Mouse (Mus musculus) intestine, embryonic 14.5 days (tissue): ENCODE results near the gene Nup210. TPM values are rescaled to one million over a fixed set of nuclear protein-coding genes. Genes with fewer than 3 reads are reported as not detected.

ENCODE experiments used
- ATAC-seq: fragments of 200-750 bp; cut with Nextera tagmentation; replicated peaks from 2 replicates; pipeline ENCODE4 v1.8.0; 2017; ENCODE audit warnings: low read depth, moderate number of reproducible peaks, moderate TSS enrichment, moderate library complexity; ENCODE audit not compliant: low FRiP score, low TSS enrichment
- DNase-seq: peaks from one replicate; pipeline ENCODE4 v3.0.0-alpha.2; 2018; ENCODE audit warnings: low spot score
- H3K27ac ChIP-seq: fragments of 300-500 bp; sonication (generic); 2 replicates; pipeline ENCODE4 v1.5.1; 2014; ENCODE audit warnings: low read depth, mild to moderate bottlenecking, control low read depth
- H3K27me3 ChIP-seq: fragments of 300-500 bp; sonication (generic); replicated peaks from 2 replicates; pipeline ENCODE4 v1.6.1; 2014; ENCODE audit warnings: low read length, control low read depth; ENCODE audit not compliant: control insufficient read depth, insufficient read depth
- H3K36me3 ChIP-seq: fragments of 300-500 bp; sonication (generic); 2 replicates; pipeline ENCODE4 v1.6.1; 2014; ENCODE audit warnings: low read length, control low read depth; ENCODE audit not compliant: control insufficient read depth, insufficient read depth
- H3K4me1 ChIP-seq: fragments of 300-500 bp; sonication (generic); replicated peaks from 2 replicates; pipeline ENCODE4 v1.6.1; 2014; ENCODE audit warnings: low read length, control low read depth, mixed read lengths; ENCODE audit not compliant: control insufficient read depth, insufficient read depth
- H3K4me2 ChIP-seq: fragments of 300-500 bp; sonication (generic); 2 replicates; pipeline ENCODE4 v1.6.1; 2014; ENCODE audit warnings: low read length
- H3K4me3 ChIP-seq: fragments of 300-500 bp; sonication (generic); 2 replicates; pipeline ENCODE4 v1.5.1; 2014; ENCODE audit warnings: low read depth, low read length, control low read depth, mixed read lengths
- H3K9ac ChIP-seq: fragments of 300-500 bp; sonication (generic); 2 replicates; pipeline ENCODE4 v1.6.1; 2014; ENCODE audit warnings: mild to moderate bottlenecking, low read length
- H3K9me3 ChIP-seq: fragments of 300-500 bp; sonication (generic); 2 replicates; pipeline ENCODE4 v1.6.1; 2016; ENCODE audit warnings: low read length, control low read depth; ENCODE audit not compliant: control insufficient read depth
- WGBS: fragments of 180-500 bp; shearing (Covaris S2); extraction: QIAGEN DNeasy Blood & Tissue Kit; methylation state at CpG from one replicate; pipeline ENCODE4 v1.1.7; 2014; 5-methylcytosine and 5-hydroxymethylcytosine counted together
- polyA plus RNA-seq: library from polyadenylated mRNA; unstranded; fragments of >200 nt; fragmentation: Nextera tagmentation; extraction: Ambion mirVana; gene quantifications from 2 replicates; pipeline ENCODE4 v1.2.1, GENCODE M21; 2014

Nup210 gene
- polyA plus RNA-seq, 1 experiment from 2014 or later = 24.7 TPM

DNA sequence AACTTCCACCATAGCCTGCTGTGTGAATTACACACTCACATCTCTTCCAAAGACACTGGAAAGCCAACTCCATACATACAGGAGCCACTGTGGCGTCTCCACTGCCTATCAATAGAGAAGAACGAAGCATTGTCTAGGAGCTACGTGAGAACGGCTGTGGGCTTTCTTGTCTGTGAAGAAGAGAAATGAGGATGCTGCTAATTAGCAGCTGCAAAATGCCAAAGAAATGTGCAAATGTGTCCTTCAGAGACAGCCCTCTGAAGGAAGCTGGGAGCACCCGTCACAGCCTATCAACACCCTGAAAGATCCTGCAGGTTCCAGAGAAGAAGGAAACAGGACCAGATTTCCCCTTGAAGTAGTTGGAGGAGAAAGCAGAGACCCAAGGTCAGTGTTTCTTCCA lies 69.2 kb downstream of the Nup210 start:
- H3K27me3 ChIP-seq = no peaks in the 10 kb centered on the region
- ATAC-seq = no peak
- H3K36me3 ChIP-seq = no peaks in the 10 kb centered on the region
- H3K9ac ChIP-seq = no peak overlapping the region
- H3K4me1 ChIP-seq = peaks cover 5% of the 10 kb centered on the region
- no peak for DNase-seq
- no peak overlapping the region for H3K27ac ChIP-seq
- 82% methylated on average over 5 of the region's 5 CpGs for WGBS
- no peak overlapping the region for H3K4me3 ChIP-seq
- H3K4me2 ChIP-seq = no peak overlapping the region
- no peaks in the 10 kb centered on the region for H3K9me3 ChIP-seq

DNA sequence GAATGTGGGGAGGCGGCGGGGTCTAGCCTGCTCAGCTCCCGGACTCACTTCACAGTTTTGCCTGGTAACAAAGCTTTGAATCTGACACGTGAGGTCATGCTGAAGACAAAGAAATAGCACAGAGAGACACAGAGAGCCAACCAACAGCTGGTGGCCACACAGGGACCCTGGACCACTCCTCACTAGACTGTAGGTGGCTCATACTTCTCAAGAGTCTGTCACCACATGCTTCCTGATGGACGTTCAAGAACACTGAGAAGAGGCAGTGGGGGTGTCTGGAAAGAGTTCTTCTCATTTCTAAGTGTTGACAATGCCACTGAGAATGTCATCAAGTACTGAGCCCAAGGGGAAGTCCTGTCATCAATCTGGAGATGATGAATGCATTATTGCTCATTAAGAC lies 70.4 kb downstream of the Nup210 start:
- DNase-seq (no peak), ATAC-seq (no peak)
- Histone ChIP-seq H3K4me3 (no peak overlapping the region), H3K4me1 (peaks cover 5% of the 10 kb centered on the region), H3K27me3 (no peaks in the 10 kb centered on the region), H3K27ac (no peak overlapping the region), H3K9me3 (no peaks in the 10 kb centered on the region), H3K36me3 (no peaks in the 10 kb centered on the region), H3K9ac (no peak overlapping the region), H3K4me2 (no peak overlapping the region)
- 83% methylated on average over 5 of the region's 5 CpGs for whole genome bisulfite sequencing

- Histone ChIP-seq H3K4me3 (no peak overlapping the region), H3K27me3 (no peaks in the 10 kb centered on the region), H3K9me3 (no peaks in the 10 kb centered on the region), H3K27ac (no peak overlapping the region), H3K9ac (no peak overlapping the region), H3K36me3 (no peaks in the 10 kb centered on the region), H3K4me1 (peaks cover 5% of the 10 kb centered on the region), H3K4me2 (no peak overlapping the region)
- ATAC-seq (peak; percentile 74), DNase-seq (no peak)
- 33% methylated on average over 6 of the region's 6 CpGs for WGBS
Measured at GRCm38 (mm10) chr6:91044628-91045331, 71.8 kb downstream of the Nup210 start.

DNA sequence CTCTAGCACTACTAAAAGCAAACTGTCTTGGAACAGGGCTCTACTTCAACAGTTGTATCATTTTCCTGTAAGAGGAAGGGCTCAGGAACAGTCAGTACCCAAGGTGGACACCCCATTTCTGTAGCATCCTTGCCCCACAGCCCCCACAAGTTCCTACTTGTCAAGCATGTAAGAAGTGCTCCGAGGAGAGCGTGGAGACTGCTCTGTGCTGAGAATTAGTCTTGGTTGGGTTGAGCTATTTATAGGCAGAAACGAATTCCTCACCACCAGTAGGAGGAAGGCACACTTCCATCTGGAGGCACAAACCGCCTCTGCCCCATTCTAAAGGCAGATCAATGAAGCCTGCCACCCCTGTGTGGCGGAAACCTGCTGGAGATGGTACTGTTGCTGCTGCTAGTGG lies 75.3 kb downstream of the Nup210 start:
- Histone ChIP-seq H3K4me1 (peaks cover 5% of the 10 kb centered on the region), H3K4me3 (no peak overlapping the region), H3K9ac (no peak overlapping the region), H3K36me3 (no peaks in the 10 kb centered on the region; the same call in 1 of the 2 replicates), H3K27ac (no peak overlapping the region), H3K27me3 (no peaks in the 10 kb centered on the region), H3K9me3 (no peaks in the 10 kb centered on the region), H3K4me2 (no peak overlapping the region)
- ATAC-seq = no peak
- WGBS = 76% methylated on average over 5 of the region's 5 CpGs
- DNase-seq = no peak

DNA sequence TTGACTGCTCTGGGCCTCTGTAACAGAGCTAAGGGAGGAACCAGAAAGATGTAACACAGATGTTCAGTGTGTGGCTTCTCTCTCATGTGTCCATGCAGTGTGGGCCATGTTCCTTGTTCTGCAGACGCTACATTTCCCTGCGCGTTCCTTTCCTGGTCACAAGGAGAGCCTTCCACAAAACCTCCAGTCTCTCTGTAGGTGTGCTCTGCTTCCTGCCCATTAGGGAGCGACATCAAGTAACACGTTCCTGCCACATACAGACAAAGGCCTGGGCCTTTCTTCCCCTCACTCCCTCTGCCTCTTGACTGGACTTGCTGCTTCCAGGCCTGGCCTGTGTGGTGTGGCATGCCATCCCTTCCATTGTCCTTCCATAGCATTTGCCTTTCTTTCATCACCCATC lies 88.4 kb downstream of the Nup210 start:
- no peak for DNase-seq

GRCm38 (mm10) chr6:91020810-91021209 lies 95.8 kb downstream of the Nup210 start:
- Histone ChIP-seq H3K9ac (no peak overlapping the region), H3K27me3 (no peaks in the 10 kb centered on the region), H3K4me2 (no peak overlapping the region), H3K27ac (no peak overlapping the region), H3K9me3 (no peaks in the 10 kb centered on the region), H3K36me3 (no peaks in the 10 kb centered on the region), H3K4me1 (0 out of 2 replicates have a peak, but pooled peaks cover 3% of the 10 kb centered on the region), H3K4me3 (no peak overlapping the region)
- WGBS = 76% methylated on average over 7 of the region's 7 CpGs
- no peak for ATAC-seq
- no peak for DNase-seq

More for the DNA sequence above, 88.4 kb downstream of the Nup210 start:
- H3K9me3 ChIP-seq = no peaks in the 10 kb centered on the region
- peaks cover 7% of the 10 kb centered on the region for H3K36me3 ChIP-seq
- H3K4me1 ChIP-seq = 0 out of 2 replicates have a peak, but pooled peaks cover 3% of the 10 kb centered on the region
- H3K4me3 ChIP-seq = no peak overlapping the region
- no peaks in the 10 kb centered on the region for H3K27me3 ChIP-seq
- no peak overlapping the region for H3K9ac ChIP-seq
- ATAC-seq = no peak
- no peak overlapping the region for H3K27ac ChIP-seq
- H3K4me2 ChIP-seq = no peak overlapping the region
- 89% methylated on average over 5 of the region's 5 CpGs for WGBS

- no peaks in the 10 kb centered on the region for H3K4me1 ChIP-seq
Measured at GRCm38 (mm10) chr6:91016600-91017230, 99.9 kb downstream of the Nup210 start.

DNA sequence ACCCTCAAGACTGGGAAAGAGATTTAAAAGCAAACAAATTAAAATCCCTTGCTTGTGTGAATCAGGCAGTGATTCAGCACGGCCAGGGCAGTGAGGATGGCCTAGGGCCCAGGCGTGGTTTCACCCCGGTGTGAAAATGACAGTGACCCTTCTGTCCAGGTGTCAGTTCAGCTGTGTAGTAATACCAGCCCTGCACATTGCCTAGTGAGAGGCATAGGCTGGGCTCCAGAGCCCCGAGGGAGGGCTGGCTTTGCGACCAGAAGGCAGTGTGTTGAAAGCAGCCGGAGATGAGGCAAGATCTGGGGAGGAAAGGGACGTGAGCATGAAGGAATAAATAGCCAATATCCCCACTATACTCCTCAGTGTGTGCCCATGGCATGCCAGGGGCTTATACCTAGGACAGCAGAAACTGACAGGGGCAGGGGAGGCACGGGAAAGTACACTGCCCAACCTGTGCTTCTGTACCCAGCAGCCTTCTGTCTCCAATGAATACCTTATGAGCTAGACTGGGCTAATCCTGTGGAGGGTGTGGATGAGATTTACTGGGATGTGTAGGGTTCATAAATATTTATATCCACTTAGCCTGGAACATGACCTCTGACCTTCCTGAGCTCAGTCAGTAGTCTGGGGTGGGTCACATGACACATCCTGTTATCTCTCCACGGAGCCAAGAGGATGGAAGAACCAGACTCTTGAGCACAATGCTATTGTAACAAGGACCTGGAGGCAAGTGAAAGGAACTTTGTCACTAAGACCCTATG lies 102.3 kb downstream of the Nup210 start:
- DNase-seq (no peak), ATAC-seq (no peak; the same call in 1 of the 2 replicates)
- Histone ChIP-seq H3K4me3 (no peak overlapping the region), H3K9ac (no peak overlapping the region), H3K4me2 (no peak overlapping the region), H3K27ac (no peak overlapping the region), H3K4me1 (no peaks in the 10 kb centered on the region), H3K27me3 (no peaks in the 10 kb centered on the region), H3K36me3 (no peaks in the 10 kb centered on the region), H3K9me3 (no peaks in the 10 kb centered on the region)
- 52% methylated on average over 9 of the region's 9 CpGs for WGBS

More at GRCm38 (mm10) chr6:91016600-91017230, 99.9 kb downstream of the Nup210 start:
- no peak for DNase-seq
- no peak overlapping the region for H3K4me2 ChIP-seq
- H3K4me3 ChIP-seq = no peak overlapping the region
- H3K9ac ChIP-seq = no peak overlapping the region
- WGBS = 82% methylated on average over 7 of the region's 7 CpGs
- H3K27ac ChIP-seq = no peak overlapping the region
- H3K27me3 ChIP-seq = no peaks in the 10 kb centered on the region
- ATAC-seq = no peak
- no peaks in the 10 kb centered on the region for H3K36me3 ChIP-seq
- H3K9me3 ChIP-seq = no peaks in the 10 kb centered on the region
